Mouse (Mus musculus) liver, adult (tissue): Measurements from ENCODE around the gene Psmd8.

Experiments used
- GATA4 ChIP-seq: IDR thresholded peaks from 2 replicates; pipeline ENCODE4 v1.6.1; 2014; ENCODE audit warnings: mild to moderate bottlenecking, low read length; ENCODE audit not compliant: insufficient replicate concordance

Psmd8 gene

DNA sequence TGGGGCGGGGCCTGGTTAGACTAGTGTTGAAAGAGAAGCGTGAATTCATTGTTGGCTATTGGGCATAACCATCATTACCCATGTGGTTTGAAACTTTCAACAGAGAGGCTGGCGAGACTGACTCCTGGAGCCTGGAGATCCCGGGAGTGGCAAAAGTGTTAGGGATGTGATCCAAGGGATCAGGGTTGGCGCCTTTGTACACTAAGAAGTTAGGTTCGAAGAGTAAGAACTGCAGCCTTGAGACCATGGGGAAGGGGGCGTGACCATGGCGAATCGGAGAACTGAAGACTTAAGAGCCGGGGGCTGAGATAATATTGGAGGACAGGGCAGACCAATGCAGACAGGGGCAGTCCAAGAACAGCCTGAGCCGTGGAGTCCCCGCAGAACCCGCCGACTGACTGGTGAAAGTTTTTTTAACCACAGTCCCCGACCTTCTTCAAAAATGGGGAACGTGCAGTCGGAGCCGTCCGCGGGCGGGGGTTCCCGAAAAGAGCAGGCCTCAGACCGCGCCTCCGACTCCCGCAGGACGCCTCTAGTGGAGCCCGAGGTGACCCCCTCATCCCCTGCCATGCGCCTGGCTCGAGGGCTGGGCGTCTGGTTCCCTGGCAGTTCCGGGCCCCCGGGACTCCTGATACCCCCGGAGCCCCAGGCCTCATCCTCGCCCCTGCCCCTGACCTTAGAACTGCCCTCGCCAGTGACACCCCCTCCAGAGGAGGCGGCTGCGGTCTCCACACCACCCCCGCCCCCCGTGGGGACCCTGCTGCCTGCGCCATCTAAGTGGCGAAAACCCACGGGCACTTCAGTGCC, 9.5 kb downstream of the Psmd8 start:
- no peak for TF ChIP-seq GATA4

DNA sequence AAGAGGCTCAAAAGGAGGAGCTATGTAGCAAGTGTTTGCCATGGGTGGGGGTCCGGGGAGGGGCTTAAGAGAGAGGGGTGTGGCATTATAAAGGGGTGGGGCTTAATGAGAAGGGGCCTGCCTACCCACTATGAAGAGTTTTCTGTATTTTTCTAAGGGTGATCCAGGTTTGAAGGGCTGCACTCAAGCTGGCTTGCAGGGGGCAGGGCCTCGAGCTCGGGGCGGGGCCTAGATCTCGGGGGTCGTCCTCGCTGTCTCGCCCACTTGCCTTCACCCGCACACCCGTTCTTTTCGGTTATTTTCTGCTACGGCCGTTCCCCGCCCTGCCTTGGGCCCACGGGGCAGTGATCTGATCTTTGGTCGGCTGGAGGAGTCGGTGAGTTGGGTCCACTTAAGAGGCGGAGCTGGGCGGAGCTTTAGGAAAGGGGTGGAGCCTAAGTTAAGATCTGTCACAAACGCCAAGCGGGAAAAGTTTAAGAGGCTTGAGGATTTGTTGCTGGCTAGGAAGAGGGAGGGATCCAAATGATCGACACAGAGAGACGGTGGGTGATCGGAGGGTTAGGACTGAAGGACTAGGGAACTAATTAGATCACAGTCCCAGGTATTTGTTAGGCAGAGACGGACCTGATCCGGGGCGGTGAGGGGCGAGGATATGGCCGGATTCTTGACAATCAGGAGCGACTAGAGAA, 10.3 kb downstream of the Psmd8 start, which contains the start of the genes Ggn and Spred3:
Ggn (plus strand) TSS at position 145 of the 689 bp plus-strand sequence.
Spred3 (minus strand) TSS at position 346 of the 689 bp plus-strand sequence.
- TF ChIP-seq GATA4, result no peak

- no peak for TF ChIP-seq GATA4
Measured at GRCm38 (mm10) chr7:29169231-29170065, 11.1 kb downstream of the Psmd8 start.

GRCm38 (mm10) chr7:29168791-29169230, 11.7 kb downstream of the Psmd8 start:
- TF ChIP-seq GATA4, result no peak

DNA sequence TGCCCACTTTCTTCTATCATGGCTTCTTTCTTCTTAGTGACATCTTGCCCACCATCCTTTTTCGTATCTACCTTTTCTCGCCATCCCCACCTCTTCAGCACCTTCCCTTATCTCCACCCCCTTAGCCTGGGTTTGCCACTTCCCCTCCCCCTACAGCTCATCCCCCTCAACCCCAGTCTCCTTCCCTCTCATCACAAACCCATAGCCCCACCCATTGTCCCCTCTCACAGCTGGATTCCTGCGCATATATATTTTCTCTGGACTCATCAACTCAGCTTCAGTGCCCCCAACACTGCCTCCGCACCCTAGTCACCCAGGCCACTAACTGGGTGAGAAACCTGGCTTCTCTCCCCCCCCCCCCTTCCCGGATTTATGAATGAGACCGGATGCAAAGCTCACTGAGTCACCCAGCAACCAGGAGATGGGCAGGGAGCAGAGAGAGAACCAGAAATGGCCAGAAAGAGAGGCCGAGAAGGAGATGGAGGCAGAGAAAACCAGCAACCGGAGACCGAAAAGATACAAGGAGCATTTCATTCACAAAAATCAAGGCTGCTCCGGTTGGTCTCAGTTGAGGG, 12.3 kb downstream of the Psmd8 start:
- no peak for TF ChIP-seq GATA4

DNA sequence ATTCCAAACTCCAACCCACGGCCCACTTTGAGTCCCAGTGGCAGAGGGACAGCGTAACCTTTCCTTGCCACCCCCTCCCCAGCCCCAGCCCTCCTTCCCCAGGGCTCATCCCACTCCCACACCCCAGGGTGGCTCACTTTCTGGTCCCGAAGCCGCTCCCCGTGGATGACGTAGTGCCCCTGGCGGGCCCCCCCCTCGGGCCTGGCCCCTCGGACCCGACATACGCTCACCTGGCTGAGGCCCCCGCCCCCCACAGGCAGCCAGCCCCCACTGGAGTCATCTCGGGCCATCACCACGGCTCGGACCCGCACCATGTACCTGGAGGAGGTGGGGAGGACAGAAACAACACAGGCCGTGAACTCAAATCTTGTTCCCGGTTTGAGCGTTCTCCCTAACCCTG, 12.8 kb downstream of the Psmd8 start:
- TF ChIP-seq GATA4, result no peak

DNA sequence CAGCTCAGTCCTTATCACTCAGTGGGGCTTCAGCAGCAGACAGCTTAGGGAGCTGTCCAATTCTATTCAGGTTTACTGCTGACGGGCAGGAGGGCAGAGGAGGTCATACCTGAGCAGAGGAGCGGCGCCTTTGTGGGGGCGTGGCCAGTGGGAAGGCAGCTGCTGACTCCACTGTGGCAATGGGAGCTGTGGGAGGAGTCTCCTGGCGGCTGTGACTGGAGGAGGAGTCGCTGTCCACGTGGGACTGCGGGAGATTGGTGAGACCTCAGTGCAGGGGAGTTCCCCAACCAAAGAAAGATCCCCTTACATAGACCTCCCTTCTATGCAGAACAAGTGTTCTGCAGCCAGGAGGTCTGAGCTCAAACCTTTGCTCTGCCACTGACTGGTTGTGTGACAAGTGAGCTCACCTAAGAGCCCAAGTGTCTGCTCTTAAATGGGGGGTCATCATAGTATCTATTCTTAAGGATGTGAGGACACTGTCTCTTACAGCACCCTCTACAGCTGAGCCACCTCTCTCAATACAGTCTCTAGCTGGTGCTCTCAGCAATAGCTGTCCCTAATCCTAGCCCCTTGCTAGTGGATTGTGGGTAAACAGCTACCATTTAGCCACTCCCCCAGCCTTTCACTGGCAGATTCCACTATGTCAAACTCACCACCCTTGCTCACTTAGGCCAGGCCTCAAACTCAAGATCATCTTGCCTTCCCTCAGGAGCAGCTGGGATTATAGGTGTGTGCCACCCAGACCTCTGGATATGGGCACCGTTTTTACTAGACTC, 17.6 kb downstream of the Psmd8 start:
- TF ChIP-seq GATA4, result no peak

DNA sequence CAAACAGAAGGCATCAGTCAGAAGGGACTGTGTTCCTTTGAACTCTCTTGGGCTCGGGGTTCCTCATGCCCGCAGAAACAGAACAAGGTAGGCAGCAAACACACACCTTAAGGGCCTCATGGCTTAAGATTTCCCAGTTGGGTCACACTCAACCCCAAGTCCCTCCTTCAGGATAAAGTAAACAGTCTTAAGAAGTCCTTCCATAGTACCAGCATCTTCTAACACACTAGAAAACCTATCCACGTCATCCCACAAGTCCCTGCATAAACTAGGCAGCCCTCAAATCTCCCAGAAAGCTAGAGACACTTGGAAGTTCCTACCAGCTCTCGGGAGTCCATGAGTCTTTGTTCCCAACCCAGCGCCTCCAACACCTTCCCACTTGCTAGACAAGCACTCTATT, 18.2 kb downstream of the Psmd8 start:
- no peak for TF ChIP-seq GATA4

DNA sequence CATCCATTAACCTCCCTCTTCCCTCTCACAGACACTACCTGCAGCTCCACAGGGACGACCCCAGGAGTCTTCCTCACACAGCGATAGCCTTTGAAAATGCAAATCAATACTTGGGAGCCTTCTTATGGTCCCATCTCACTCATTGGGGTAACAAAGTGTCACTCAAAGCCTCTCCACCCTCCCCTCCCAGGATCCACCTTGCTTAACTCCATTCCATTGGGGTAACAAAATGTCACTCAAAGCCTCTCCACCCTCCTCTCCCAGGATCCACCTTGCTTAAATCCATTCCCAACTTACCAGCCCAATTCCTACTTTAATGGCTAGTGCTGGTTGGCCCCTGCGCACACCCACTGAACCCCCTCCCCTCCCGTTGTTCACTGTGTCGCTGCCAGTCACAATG, 22.2 kb downstream of the Psmd8 start:
- TF ChIP-seq GATA4, result no peak

- no peak for TF ChIP-seq GATA4
Measured at GRCm38 (mm10) chr7:29155838-29156782, 24.4 kb downstream of the Psmd8 start, which contains the start of gene Fam98c. Gene Fam98c (minus strand): TSS chr7:29156234.

- TF ChIP-seq GATA4, result no peak
Measured at GRCm38 (mm10) chr7:29155196-29155837, 25.2 kb downstream of the Psmd8 start.

GRCm38 (mm10) chr7:29154018-29154720, 26.3 kb downstream of the Psmd8 start:
- TF ChIP-seq GATA4, result no peak
